Mouse (Mus musculus) monocyte, adult 2 months (primary cell): Measurements from ENCODE around the gene Kif21a.

Experiments
- DNase-seq, 2 experiments: peaks; one replicate each; pipeline ENCODE4 v3.0.0; 2022; ENCODE audit warnings: low spot score in 2 of 2, low read depth in 1 of 2

Kif21a gene

GRCm38 (mm10) chr15:91018161-91018860, 31.4 kb downstream of the Kif21a start:
- DNase-seq, result no peak

- DNase-seq, result no peak
Observed at GRCm38 (mm10) chr15:91017261-91018160, 32.2 kb downstream of the Kif21a start.

DNA sequence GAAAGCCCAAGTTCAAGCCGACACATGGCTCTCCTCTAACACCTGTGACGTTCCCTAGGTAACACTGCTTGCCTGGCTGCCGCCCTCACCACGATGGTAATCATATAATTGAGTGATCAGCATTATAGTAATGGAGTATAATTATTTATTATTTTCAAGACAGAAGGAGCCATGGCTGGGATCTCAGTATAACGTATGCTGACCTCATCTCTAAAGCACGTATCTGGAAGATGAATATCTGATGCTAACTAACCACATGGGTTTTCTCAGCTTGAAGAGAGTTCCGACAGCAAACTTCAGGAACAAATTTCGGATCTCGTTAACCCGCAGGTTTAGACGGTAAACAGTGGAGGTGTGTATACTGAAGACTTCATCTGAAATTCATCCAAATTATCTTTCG, 33.4 kb downstream of the Kif21a start:
- DNase-seq, result no peak

GRCm38 (mm10) chr15:91012793-91013580, 36.8 kb downstream of the Kif21a start:
- no peak for DNase-seq

- DNase-seq, result no peak
Observed at GRCm38 (mm10) chr15:91010218-91010617, 39.5 kb downstream of the Kif21a start.

DNA sequence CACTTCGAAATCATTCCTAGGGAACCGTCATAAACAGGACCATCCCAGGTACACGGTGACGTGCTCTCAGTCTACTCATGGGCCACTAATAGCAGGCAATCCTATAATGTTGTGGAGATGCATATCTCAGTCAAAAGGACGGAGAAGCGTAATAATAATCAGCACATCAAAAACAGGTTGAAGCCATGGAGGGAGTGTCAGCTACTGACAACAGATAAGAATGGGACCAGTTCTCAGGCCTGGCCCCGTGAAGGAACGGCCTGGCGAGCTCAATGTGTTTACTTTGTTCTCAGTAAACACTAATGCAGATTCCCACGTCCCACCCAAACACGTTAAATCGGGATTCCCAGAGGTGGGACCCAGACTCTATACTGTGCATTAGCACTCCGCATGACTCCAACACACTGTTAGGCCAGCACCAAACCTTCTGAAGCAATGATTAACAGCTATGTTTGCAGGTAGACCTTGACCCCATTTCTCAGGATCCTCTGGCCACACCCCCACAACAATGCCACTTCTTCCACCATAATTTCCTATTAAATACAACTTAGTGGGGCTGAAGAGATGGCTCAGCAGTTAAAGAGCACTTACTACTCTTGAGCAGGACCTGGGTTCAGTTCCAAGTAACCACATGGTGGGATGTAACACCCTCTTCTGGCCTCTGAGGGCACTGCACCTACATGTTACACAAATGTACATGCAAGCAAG, 42.5 kb downstream of the Kif21a start:
- no peak for DNase-seq

GRCm38 (mm10) chr15:91004726-91005125, 45.0 kb downstream of the Kif21a start:
- DNase-seq, result no peak

DNA sequence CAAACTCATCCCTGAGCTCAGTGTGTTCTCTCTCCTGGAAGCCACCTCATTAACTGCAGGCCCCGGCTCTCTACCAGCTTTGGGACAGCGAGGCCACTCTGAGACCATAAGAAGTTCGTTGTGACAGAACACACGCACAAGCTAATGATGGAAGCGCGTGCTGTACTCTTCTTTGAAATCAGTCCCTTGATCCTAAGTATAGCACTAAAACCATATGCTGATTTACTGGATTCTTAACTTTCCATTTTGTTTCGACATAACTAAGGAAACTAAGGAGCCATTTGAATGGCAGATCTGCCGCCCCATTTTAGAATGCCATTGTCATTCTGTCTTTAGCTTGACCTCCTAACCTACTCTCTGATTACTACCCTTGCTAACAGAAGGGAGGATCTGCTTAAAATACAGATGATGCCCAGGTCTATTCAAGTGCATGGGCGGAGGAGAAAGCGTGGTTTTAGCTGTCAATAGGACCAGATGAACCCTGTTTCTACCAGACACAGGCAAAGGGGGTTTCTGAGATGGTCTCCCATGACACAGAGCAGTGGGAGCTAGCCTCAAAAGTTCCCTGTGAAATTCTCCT, 48.6 kb downstream of the Kif21a start:
- no peak for DNase-seq

- no peak for DNase-seq
Observed at GRCm38 (mm10) chr15:91000280-91001036, 49.3 kb downstream of the Kif21a start.

DNA sequence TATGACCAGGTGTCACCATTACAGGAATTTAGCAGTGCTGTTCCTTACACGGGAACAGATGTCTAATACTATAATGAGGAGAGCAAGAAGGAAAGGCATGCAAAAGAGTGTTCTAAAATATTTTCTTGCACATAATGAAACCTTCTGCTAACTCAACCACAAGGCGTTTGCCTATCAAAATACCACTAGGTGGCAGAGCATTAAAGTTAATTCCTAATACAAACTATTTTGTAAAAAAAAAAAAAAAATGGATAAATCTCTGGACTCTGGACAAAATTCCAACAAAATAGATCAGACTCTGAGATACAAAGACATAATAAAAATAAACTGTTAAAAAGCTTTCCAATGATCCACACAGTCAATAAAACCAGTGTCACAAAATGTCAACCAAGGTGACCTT, 56.9 kb downstream of the Kif21a start:
- DNase-seq, result no peak

DNA sequence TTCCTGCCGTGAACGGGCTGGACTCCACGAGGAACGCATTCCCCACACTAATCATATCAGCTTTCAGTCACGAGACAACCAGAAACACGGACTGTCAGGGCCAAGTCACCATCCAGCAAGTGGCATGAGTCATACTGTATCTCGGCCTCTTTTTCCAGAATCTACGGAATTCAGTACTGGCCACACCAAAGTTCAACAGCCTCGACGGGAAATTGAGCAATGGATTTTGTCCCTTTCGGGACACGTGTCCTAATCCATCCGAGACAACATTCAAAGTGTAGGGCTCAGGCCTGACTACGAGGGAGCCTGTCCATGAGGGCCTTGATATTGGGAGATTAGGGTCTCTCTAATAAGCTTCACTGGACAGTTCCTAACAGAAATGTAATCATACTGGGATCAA, 57.4 kb downstream of the Kif21a start:
- no peak for DNase-seq

DNA sequence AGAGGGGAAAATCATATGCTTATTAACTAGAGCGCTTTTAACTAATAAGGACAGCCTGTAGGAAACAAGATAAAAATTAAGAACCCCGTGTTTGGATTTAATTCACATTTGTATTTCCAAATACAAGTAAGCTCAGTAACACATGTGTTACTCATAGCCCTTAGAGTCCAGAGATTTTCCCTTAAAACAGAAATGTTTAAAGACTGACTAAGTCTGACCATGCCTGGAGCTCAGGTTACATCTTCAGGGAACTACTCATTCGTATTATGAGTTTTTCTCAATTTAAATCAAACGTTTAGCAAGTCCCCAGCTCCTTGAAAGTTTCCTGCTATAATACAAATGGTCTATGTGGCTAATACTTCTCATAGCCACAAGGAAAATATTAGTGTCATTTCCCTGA, 57.9 kb downstream of the Kif21a start:
- DNase-seq, result no peak

GRCm38 (mm10) chr15:90987714-90988250, 62.0 kb downstream of the Kif21a start:
- no peak for DNase-seq

DNA sequence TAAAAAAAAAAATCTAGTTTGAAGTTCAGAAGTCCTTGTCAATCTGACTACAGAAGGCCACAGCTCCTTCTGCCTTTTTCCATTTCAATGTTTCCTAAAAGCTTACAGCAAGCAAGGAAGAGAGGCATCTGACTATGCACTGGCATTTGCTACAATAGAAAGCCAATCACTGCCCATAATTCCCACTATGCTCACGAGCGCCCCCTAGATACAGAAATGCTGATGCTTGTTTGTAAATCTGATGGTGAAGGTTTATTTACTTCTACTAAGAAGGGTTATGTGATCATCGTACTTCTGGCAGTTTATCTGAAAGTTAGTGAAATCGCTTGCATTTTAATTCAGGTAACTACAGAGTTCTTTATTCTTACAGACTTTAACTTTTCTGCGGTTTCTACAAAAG, 73.8 kb downstream of the Kif21a start:
- no peak for DNase-seq

- DNase-seq, result no peak
Observed at GRCm38 (mm10) chr15:90971914-90972767, 77.6 kb downstream of the Kif21a start.

- no peak for DNase-seq
Observed at GRCm38 (mm10) chr15:90963320-90963719, 86.4 kb downstream of the Kif21a start.

GRCm38 (mm10) chr15:90962548-90962947, 87.2 kb downstream of the Kif21a start:
- DNase-seq, result no peak

GRCm38 (mm10) chr15:90960831-90961554, 88.8 kb downstream of the Kif21a start:
- DNase-seq, result no peak
